Mouse (Mus musculus): ENCODE results near the gene Hist1h4i.

Hist1h4i gene

DNA sequence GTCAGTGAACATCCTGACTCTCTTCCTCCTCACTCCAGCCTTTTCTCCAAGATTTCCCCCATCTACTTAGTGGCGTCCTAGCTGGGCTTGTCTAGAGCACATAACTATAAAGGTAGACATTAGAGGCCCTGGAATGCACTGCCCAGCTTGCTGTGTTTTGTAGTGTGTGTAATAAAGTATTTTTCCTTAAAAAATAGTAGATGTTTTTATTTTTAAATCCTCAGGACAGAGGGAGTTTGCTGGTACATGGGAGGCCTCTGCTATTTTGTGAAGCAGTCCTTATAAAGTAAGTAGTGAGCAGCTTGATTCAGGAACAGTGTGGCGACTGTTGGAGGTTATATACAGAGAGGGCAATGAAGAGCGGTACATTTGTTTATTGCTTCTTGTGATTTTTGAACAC, 32.5 kb downstream of the Hist1h4i start:
- no peak for DNase-seq (ENCODE audit: low read depth, low spot score)

DNA sequence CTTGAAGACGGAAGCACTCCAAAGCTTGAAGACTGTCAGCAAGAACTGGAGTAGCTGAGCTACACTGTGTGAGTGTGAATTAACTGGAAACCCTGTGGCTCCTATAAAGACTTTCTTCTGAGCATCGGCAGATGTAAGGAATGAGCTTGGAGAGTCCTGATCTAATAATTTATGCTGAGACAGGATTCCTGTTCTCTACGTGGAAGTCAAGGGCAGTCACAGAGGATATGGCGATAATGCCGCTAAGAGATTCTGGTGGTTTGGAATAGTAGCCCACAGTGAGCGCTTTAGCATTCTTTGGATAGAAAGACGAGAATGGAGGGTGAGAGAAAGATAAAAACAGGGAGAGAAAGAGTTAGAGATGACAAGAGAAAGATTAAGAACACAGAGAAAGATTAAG, 33.3 kb downstream of the Hist1h4i start:
- DNase-seq (ENCODE audit: low read depth, low spot score) = no peak

- DNase-seq (ENCODE audit: low read depth, low spot score) = no peak
These were observed 34.0 kb downstream of the Hist1h4i start for GRCm38 (mm10) chr13:22007121-22007510.

- DNase-seq (ENCODE audit: low read depth, low spot score) = no peak
These were observed 34.6 kb downstream of the Hist1h4i start for GRCm38 (mm10) chr13:22006334-22007120.

DNA sequence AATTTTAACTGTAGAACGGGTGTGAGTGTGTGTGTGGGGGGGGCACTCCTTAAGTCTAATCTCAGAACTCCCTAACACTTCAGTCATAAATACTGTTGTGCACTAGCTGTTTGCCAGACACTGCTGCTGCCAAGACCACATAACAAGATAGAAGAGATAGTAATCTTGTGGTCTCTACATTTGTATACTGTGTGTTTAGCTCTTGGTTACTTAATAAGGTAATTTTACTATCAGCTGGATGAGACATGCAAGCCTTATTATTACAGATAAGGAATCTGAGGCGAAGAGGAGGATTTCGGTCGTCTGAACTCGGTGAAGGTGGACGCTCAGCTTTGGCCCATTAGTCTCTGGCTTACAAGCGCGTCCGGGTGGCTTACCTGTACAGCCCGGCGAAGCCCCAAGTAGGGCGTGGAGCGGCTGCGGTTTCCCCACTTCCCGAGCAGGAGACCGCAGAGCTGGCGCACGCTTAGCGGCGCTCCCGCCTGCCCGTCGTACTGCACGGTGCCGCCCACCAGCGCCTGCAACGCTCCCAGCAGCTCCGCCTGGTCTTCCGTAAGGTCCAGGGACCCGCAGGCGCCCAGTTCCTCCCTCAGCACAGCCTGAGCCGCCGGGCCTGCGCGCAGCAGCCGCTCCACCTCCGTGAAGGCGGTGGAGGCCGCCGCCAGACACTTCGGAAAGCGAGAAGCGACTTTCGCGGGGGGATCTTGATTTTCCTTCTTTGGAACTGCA, 35.4 kb downstream of the Hist1h4i start:
- DNase-seq (ENCODE audit: low read depth, low spot score) = no peak

GRCm38 (mm10) chr13:22001823-22002222, 39.3 kb downstream of the Hist1h4i start:
- no peak for DNase-seq (ENCODE audit: low read depth, low spot score)

- no peak for DNase-seq (ENCODE audit: low read depth, low spot score)
These were observed 39.8 kb downstream of the Hist1h4i start for GRCm38 (mm10) chr13:22001346-22001745.

DNA sequence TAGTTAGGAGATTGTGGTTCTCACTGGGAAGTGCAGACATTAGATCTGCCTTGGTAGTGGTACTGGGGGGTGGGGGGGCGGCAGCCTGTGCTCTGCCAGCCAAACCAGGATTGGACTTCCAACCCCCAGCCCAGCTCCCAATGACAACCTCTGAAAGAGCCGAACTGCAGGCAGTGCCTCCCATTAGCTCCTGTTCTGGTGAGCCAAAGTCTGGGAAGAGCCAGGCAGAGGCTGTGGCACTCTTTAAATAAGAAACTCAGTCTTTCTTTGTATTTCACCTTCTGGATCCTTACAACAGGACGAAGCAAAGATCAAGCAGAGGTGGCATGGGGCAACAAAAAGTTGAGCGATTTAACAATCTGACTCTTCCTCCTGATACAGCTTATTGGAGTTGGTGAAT, 42.0 kb downstream of the Hist1h4i start:
- DNase-seq (ENCODE audit: low read depth, low spot score) = no peak

GRCm38 (mm10) chr13:21998412-21998811, 42.8 kb downstream of the Hist1h4i start:
- no peak for DNase-seq (ENCODE audit: low read depth, low spot score)

- no peak for DNase-seq (ENCODE audit: low read depth, low spot score)
These were observed 43.3 kb downstream of the Hist1h4i start for GRCm38 (mm10) chr13:21997821-21998220.

- no peak for DNase-seq (ENCODE audit: low read depth, low spot score)
These were observed 43.9 kb downstream of the Hist1h4i start for GRCm38 (mm10) chr13:21997201-21997820.

GRCm38 (mm10) chr13:21996840-21997185, 44.3 kb downstream of the Hist1h4i start:
- DNase-seq (ENCODE audit: low read depth, low spot score) = no peak

DNA sequence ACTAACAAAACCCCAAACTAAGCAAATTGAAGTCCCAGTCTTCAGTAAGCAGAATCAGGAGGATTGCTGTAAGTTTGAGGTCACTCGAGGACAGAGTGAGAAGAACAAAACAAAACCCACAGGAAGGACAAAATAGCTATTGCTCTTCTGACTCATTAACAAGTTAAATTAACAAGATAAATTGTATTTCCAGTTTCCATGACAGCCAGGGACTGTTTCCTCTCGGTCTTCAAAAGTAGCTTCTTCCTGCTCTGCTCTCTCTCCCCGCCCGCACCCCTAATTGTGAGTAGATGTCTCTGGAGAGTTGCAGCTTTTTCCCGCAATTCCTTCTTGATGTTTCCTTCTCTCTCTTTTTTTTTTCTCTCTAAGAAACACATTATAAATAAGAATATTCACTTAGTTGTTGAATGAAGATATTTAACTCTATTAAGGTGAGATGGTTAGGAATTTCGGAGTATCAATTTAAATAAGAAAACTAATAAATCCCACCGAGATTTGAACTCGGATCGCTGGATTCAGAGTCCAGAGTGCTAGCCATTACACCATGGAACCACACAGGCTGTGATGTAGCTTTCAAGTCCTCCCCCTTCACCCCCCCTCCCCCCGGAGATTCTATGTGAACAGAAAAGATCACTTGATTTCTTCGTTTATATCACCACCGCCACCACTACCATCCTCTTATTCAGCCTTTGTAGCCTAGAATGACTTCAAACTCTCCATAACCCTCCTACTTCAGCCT, 44.9 kb downstream of the Hist1h4i start:
- no peak for DNase-seq (ENCODE audit: low read depth, low spot score)

GRCm38 (mm10) chr13:21995331-21995914, 45.7 kb downstream of the Hist1h4i start:
- DNase-seq (ENCODE audit: low read depth, low spot score) = no peak

GRCm38 (mm10) chr13:21994896-21995295, 46.3 kb downstream of the Hist1h4i start:
- DNase-seq (ENCODE audit: low read depth, low spot score) = no peak

DNA sequence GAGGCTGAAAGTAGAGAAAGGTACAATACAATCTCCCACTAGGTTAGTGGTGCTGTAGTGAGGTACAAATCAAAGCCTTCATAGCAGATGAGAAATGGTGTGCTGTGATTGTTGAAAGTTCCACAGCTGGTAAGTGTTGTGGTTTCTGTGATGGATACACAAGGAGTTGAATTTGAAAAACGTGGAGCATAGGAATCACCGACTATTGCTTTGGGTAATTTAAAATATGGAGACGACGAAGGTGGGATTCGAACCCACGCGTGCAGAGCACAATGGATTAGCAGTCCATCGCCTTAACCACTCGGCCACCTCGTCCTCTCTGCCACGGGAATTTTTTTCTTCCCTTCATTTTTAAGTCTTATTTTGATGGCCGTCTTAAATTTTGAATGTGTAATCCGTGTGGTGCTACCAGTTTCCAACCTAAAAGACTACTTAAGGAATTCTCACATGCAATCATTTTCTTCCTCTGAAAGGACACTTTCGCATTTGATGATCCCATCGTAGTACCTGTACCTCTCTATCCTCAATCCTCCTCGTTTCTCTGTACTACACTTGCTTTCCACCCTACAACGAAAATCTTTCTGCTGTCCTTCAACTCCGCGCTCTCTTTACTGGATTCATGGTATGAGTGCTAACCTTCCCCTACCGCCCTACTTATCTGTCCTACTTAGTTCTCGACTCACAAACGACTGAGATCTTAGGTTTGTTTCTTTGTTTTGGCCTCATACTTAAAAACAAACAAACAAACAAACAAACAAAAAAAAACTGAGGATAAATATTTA, 47.0 kb downstream of the Hist1h4i start:
- DNase-seq (ENCODE audit: low read depth, low spot score) = no peak

DNA sequence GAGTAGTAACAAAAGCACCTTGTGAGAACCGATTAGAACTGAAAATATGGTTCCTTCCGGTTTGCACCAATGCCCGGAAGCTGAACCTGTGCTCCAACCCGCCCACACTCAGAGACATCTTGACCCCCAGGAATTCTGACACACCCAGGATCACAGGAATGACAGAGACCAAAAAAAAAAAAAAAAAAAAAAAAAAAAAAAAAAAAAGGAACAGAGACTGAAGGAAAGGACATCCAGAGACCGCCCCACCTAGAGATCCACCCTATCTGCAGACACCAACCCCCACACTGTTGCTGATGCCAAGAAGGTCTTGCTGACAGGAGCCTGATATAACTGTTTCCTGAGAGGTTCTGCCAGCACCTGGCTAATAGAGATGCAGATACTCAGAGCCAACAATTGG, 48.6 kb downstream of the Hist1h4i start:
- DNase-seq (ENCODE audit: low read depth, low spot score) = no peak
